Mouse (Mus musculus): Measurements from ENCODE around the gene Vwa7. TPM values are rescaled to one million over a fixed set of nuclear protein-coding genes. Genes with fewer than 3 reads are reported as not detected.

Vwa7 gene
- total and polyA plus RNA-seq, 3 experiments = 7.5 to 10.9 (median 10.0) TPM

GRCm38 (mm10) chr17:35016791-35017705 is 669 bp downstream of the Vwa7 start:
- Histone ChIP-seq H3K4me3 (no peak overlapping the region), H3K27ac (peak overlapping the region; percentile 36), H3K79me2 (replicated peaks; ENCODE audit: control insufficient read depth, insufficient read depth, low read length) (no peaks in the 10 kb centered on the region), H3K4me1 (ENCODE audit: control insufficient read depth, insufficient read depth, low read length) (peaks cover 6% of the 10 kb centered on the region; the same call in 1 of the 2 replicates), H3K36me3 (ENCODE audit: control insufficient read depth, insufficient read depth, low read length) (no peaks in the 10 kb centered on the region), H3K9ac (ENCODE audit: low read depth, low read length) (no peak overlapping the region), H3K27me3 (ENCODE audit: control insufficient read depth, insufficient read depth, low read length) (no peaks in the 10 kb centered on the region)
- intact Hi-C loops (cut with DNase I) = no loop called here
- DNase-seq = peak in 1 of 2 experiments; percentile 13
- TF ChIP-seq POLR2A (IDR thresholded peaks at IDR 0.05; ENCODE audit: insufficient read depth, low read depth, low read length) = no peak
- no peak for TF ChIP-seq CTCF (IDR thresholded peaks at IDR 0.05)
- no peak for TF ChIP-seq EP300 (IDR thresholded peaks at IDR 0.05; ENCODE audit: insufficient read depth, low read depth, low read length)
- WGBS = 74% methylated on average over 10 of the region's 10 CpGs

- intact Hi-C loops (cut with DNase I) = no loop called here
- H3K4me1 ChIP-seq (ENCODE audit: control insufficient read depth, insufficient read depth, low read length) = peaks cover 9% of the 10 kb centered on the region
- DNase-seq = peak in 1 of 2 experiments; percentile 16
These were observed 1.3 kb downstream of the Vwa7 start for GRCm38 (mm10) chr17:35017706-35018030.

GRCm38 (mm10) chr17:35018171-35018570 is 1.8 kb downstream of the Vwa7 start:
- no peaks in the 10 kb centered on the region for H3K36me3 ChIP-seq (ENCODE audit: control insufficient read depth, insufficient read depth, low read length)
- 78% methylated on average over 3 of the region's 3 CpGs for WGBS
- DNase-seq = no peak
- intact Hi-C loops (cut with DNase I) = no loop called here
- H3K4me3 ChIP-seq = no peak overlapping the region
- no peaks in the 10 kb centered on the region for H3K79me2 ChIP-seq (replicated peaks; ENCODE audit: control insufficient read depth, insufficient read depth, low read length)
- H3K4me1 ChIP-seq (ENCODE audit: control insufficient read depth, insufficient read depth, low read length) = peaks cover 9% of the 10 kb centered on the region
- H3K9ac ChIP-seq (ENCODE audit: low read depth, low read length) = no peak overlapping the region
- no peak overlapping the region for H3K27ac ChIP-seq
- no peaks in the 10 kb centered on the region for H3K27me3 ChIP-seq (ENCODE audit: control insufficient read depth, insufficient read depth, low read length)
- TF ChIP-seq CTCF (IDR thresholded peaks at IDR 0.05) (no peak), EP300 (IDR thresholded peaks at IDR 0.05; ENCODE audit: insufficient read depth, low read depth, low read length) (no peak), POLR2A (IDR thresholded peaks at IDR 0.05; ENCODE audit: insufficient read depth, low read depth, low read length) (no peak)

More at GRCm38 (mm10) chr17:35017706-35018030, 1.3 kb downstream of the Vwa7 start:
- Histone ChIP-seq H3K79me2 (replicated peaks; ENCODE audit: control insufficient read depth, insufficient read depth, low read length) (no peaks in the 10 kb centered on the region), H3K36me3 (ENCODE audit: control insufficient read depth, insufficient read depth, low read length) (no peaks in the 10 kb centered on the region), H3K27me3 (ENCODE audit: control insufficient read depth, insufficient read depth, low read length) (no peaks in the 10 kb centered on the region), H3K4me3 (no peak overlapping the region), H3K9ac (ENCODE audit: low read depth, low read length) (no peak overlapping the region), H3K27ac (no peak overlapping the region)
- no peak for TF ChIP-seq CTCF (IDR thresholded peaks at IDR 0.05)
- TF ChIP-seq EP300 (IDR thresholded peaks at IDR 0.05; ENCODE audit: insufficient read depth, low read depth, low read length) = no peak
- TF ChIP-seq POLR2A (IDR thresholded peaks at IDR 0.05; ENCODE audit: insufficient read depth, low read depth, low read length) = no peak
- WGBS = 68% methylated on average over 14 of the region's 14 CpGs

- no peak for DNase-seq
- intact Hi-C loops (cut with DNase I) = loop anchor here (2.0 to 5.0 kb wide), 2 partner anchors 69 to 217 kb away; partner anchors contain the start of genes Abhd16a and Nfkbil1
- no peak overlapping the region for H3K4me3 ChIP-seq
- no peak for TF ChIP-seq CTCF (IDR thresholded peaks at IDR 0.05)
- no peak for TF ChIP-seq POLR2A (IDR thresholded peaks at IDR 0.05; ENCODE audit: insufficient read depth, low read depth, low read length)
- no peak for TF ChIP-seq EP300 (IDR thresholded peaks at IDR 0.05; ENCODE audit: insufficient read depth, low read depth, low read length)
- no peaks in the 10 kb centered on the region for H3K36me3 ChIP-seq (ENCODE audit: control insufficient read depth, insufficient read depth, low read length)
- H3K27me3 ChIP-seq (ENCODE audit: control insufficient read depth, insufficient read depth, low read length) = no peaks in the 10 kb centered on the region
- H3K79me2 ChIP-seq (replicated peaks; ENCODE audit: control insufficient read depth, insufficient read depth, low read length) = no peaks in the 10 kb centered on the region
- H3K4me1 ChIP-seq (ENCODE audit: control insufficient read depth, insufficient read depth, low read length) = peaks cover 11% of the 10 kb centered on the region
- 89% methylated on average over 11 of the region's 11 CpGs for whole genome bisulfite sequencing
- no peak overlapping the region for H3K27ac ChIP-seq
- H3K9ac ChIP-seq (ENCODE audit: low read depth, low read length) = no peak overlapping the region
These were observed 3.5 kb downstream of the Vwa7 start for GRCm38 (mm10) chr17:35019894-35020293.

- WGBS = 85% methylated on average over 8 of the region's 8 CpGs
- no peak for DNase-seq
- peaks cover 11% of the 10 kb centered on the region for H3K4me1 ChIP-seq (ENCODE audit: control insufficient read depth, insufficient read depth, low read length)
- H3K27me3 ChIP-seq (ENCODE audit: control insufficient read depth, insufficient read depth, low read length) = no peaks in the 10 kb centered on the region
- H3K9ac ChIP-seq (ENCODE audit: low read depth, low read length) = no peak overlapping the region
- H3K79me2 ChIP-seq (replicated peaks; ENCODE audit: control insufficient read depth, insufficient read depth, low read length) = no peaks in the 10 kb centered on the region
- intact Hi-C loops (cut with DNase I) = loop anchor here (2.0 to 5.0 kb wide), 2 partner anchors 68 to 217 kb away; partner anchors contain the start of genes Abhd16a and Nfkbil1
- no peaks in the 10 kb centered on the region for H3K36me3 ChIP-seq (ENCODE audit: control insufficient read depth, insufficient read depth, low read length)
- H3K27ac ChIP-seq = no peak overlapping the region
- TF ChIP-seq EP300 (IDR thresholded peaks at IDR 0.05; ENCODE audit: insufficient read depth, low read depth, low read length) (no peak), POLR2A (IDR thresholded peaks at IDR 0.05; ENCODE audit: insufficient read depth, low read depth, low read length) (no peak), CTCF (IDR thresholded peaks at IDR 0.05) (no peak)
- no peak overlapping the region for H3K4me3 ChIP-seq
These were observed 4.2 kb downstream of the Vwa7 start for GRCm38 (mm10) chr17:35020551-35020950.

All from heart, adult 2 months (tissue).